Mouse (Mus musculus) hindbrain, embryonic 14.5 days (tissue): Measurements from ENCODE around the gene Ticrr. TPM values are rescaled to one million over a fixed set of nuclear protein-coding genes. Genes with fewer than 3 reads are reported as not detected.

Experiments used
- polyA plus RNA-seq: library from polyadenylated mRNA; unstranded; fragments of >200 nt; fragmentation: Nextera tagmentation; extraction: Ambion mirVana; gene quantifications from 2 replicates; pipeline ENCODE4 v1.2.1, GENCODE M21; 2014

Gene Ticrr
- polyA plus RNA-seq, 1 experiment from 2014 or later: 1.8 TPM

Other genes with a start within 250 kb of the Ticrr start
- 26.3 and 28.9 TPM in 2 replicates for gene Polg, start 193.8 kb upstream of the Ticrr start, polyA plus RNA-seq
- 3.7 and 5.0 TPM in 2 replicates for gene Rhcg, start 42.5 kb upstream of the Ticrr start, polyA plus RNA-seq
- 1.8 and 2.0 TPM in 2 replicates for gene Kif7, start 55.5 kb downstream of the Ticrr start, polyA plus RNA-seq
- gene Plin1, start 72.7 kb downstream of the Ticrr start, polyA plus RNA-seq: 0.19 and 0.26 TPM in 2 replicates
- gene Pex11a, start 82.9 kb downstream of the Ticrr start, polyA plus RNA-seq: 14.3 and 14.4 TPM in 2 replicates
- 0.57 and 1.0 TPM in 2 replicates for gene Wdr93, start 83.0 kb downstream of the Ticrr start, polyA plus RNA-seq
- 0.16 TPM in 1 of 2 replicates, not detected in the other for gene Mesp1, start 133.6 kb downstream of the Ticrr start, polyA plus RNA-seq
- 1.3 and 1.4 TPM in 2 replicates for gene Mesp2, start 150.5 kb downstream of the Ticrr start, polyA plus RNA-seq
- 4.2 and 6.6 TPM in 2 replicates for gene Anpep, start 200.9 kb downstream of the Ticrr start, polyA plus RNA-seq